Mouse (Mus musculus): ENCODE data around the gene Ccsap. TPM values are rescaled to one million over a fixed set of nuclear protein-coding genes. Genes with fewer than 3 reads are reported as not detected.
"Not testable (repeated sequence)": the region's sequence is repeated elsewhere in the genome, so short reads cannot be mapped to it uniquely, and the experiment has no call there.

Gene Ccsap
- polyA plus RNA-seq, 1 experiment from 2014 or later = 6.9 TPM

GRCm38 (mm10) chr8:123815325-123815724 is 44.7 kb downstream of the Ccsap start:
- no peak overlapping the region for H3K27ac ChIP-seq (replicated peaks; ENCODE audit: low read depth, low read length)
- DNase-seq (ENCODE audit: low spot score) (no peak), ATAC-seq (replicated peaks; ENCODE audit: insufficient number of reproducible peaks, low FRiP score, low TSS enrichment, low read depth) (no peak)
- 92% methylated on average over 11 of the region's 11 CpGs for WGBS
- no peaks in the 10 kb centered on the region; the same call in 1 of the 2 replicates for H3K36me3 ChIP-seq (replicated peaks; ENCODE audit: control insufficient read depth, insufficient read depth, low read depth, low read length)
- no peak overlapping the region for H3K9ac ChIP-seq (replicated peaks; ENCODE audit: low read length)
- H3K27me3 ChIP-seq (ENCODE audit: control insufficient read depth, insufficient read depth, low read length) = no peaks in the 10 kb centered on the region
- H3K4me3 ChIP-seq (ENCODE audit: low read depth, low read length) = no peak overlapping the region
- no peak overlapping the region for H3K4me2 ChIP-seq (ENCODE audit: low read depth, low read length)
- no peaks in the 10 kb centered on the region for H3K4me1 ChIP-seq (ENCODE audit: control insufficient read depth, insufficient read depth, low read length)
- no peaks in the 10 kb centered on the region for H3K9me3 ChIP-seq (replicated peaks; ENCODE audit: control insufficient read depth, low read length)

- Histone ChIP-seq H3K9me3 (replicated peaks; ENCODE audit: control insufficient read depth, low read length) (no peaks in the 10 kb centered on the region), H3K9ac (replicated peaks; ENCODE audit: low read length) (no peak overlapping the region), H3K4me3 (ENCODE audit: low read depth, low read length) (no peak overlapping the region), H3K27ac (replicated peaks; ENCODE audit: low read depth, low read length) (no peak overlapping the region), H3K4me1 (ENCODE audit: control insufficient read depth, insufficient read depth, low read length) (no peaks in the 10 kb centered on the region), H3K4me2 (ENCODE audit: low read depth, low read length) (no peak overlapping the region), H3K27me3 (ENCODE audit: control insufficient read depth, insufficient read depth, low read length) (no peaks in the 10 kb centered on the region), H3K36me3 (replicated peaks; ENCODE audit: control insufficient read depth, insufficient read depth, low read depth, low read length) (no peaks in the 10 kb centered on the region; the same call in 1 of the 2 replicates)
- DNase-seq (ENCODE audit: low spot score) (no peak), ATAC-seq (replicated peaks; ENCODE audit: insufficient number of reproducible peaks, low FRiP score, low TSS enrichment, low read depth) (no peak)
- WGBS = 80% methylated on average over 4 of the region's 4 CpGs
Measured at GRCm38 (mm10) chr8:123813892-123814266, 46.1 kb downstream of the Ccsap start.

- 79% methylated on average over 16 of the region's 16 CpGs for WGBS
- no peaks in the 10 kb centered on the region; the same call in 1 of the 2 replicates for H3K36me3 ChIP-seq (replicated peaks; ENCODE audit: control insufficient read depth, insufficient read depth, low read depth, low read length)
- no peak for ATAC-seq (replicated peaks; ENCODE audit: insufficient number of reproducible peaks, low FRiP score, low TSS enrichment, low read depth)
- H3K9ac ChIP-seq (replicated peaks; ENCODE audit: low read length) = no peak overlapping the region
- H3K4me3 ChIP-seq (ENCODE audit: low read depth, low read length) = no peak overlapping the region
- no peaks in the 10 kb centered on the region for H3K9me3 ChIP-seq (replicated peaks; ENCODE audit: control insufficient read depth, low read length)
- H3K27me3 ChIP-seq (ENCODE audit: control insufficient read depth, insufficient read depth, low read length) = no peaks in the 10 kb centered on the region
- DNase-seq (ENCODE audit: low spot score) = no peak
- no peak overlapping the region for H3K27ac ChIP-seq (replicated peaks; ENCODE audit: low read depth, low read length)
- no peak overlapping the region for H3K4me2 ChIP-seq (ENCODE audit: low read depth, low read length)
- H3K4me1 ChIP-seq (ENCODE audit: control insufficient read depth, insufficient read depth, low read length) = no peaks in the 10 kb centered on the region
Measured at GRCm38 (mm10) chr8:123813173-123813891, 46.7 kb downstream of the Ccsap start.

- H3K9ac ChIP-seq (replicated peaks; ENCODE audit: low read length) = no peak overlapping the region
- WGBS = 91% methylated on average over 5 of the region's 5 CpGs
- no peaks in the 10 kb centered on the region for H3K36me3 ChIP-seq (replicated peaks; ENCODE audit: control insufficient read depth, insufficient read depth, low read depth, low read length)
Measured at GRCm38 (mm10) chr8:123812227-123812626, 47.8 kb downstream of the Ccsap start.

GRCm38 (mm10) chr8:123809342-123809741 is 50.7 kb downstream of the Ccsap start:
- WGBS = 77% methylated on average over 4 of the region's 4 CpGs
- H3K27me3 ChIP-seq (ENCODE audit: control insufficient read depth, insufficient read depth, low read length); H3K4me2 ChIP-seq (ENCODE audit: low read depth, low read length); ATAC-seq (replicated peaks; ENCODE audit: insufficient number of reproducible peaks, low FRiP score, low TSS enrichment, low read depth); H3K27ac ChIP-seq (replicated peaks; ENCODE audit: low read depth, low read length); H3K4me1 ChIP-seq (ENCODE audit: control insufficient read depth, insufficient read depth, low read length); H3K36me3 ChIP-seq (replicated peaks; ENCODE audit: control insufficient read depth, insufficient read depth, low read depth, low read length); DNase-seq (ENCODE audit: low spot score); H3K9me3 ChIP-seq (replicated peaks; ENCODE audit: control insufficient read depth, low read length); H3K4me3 ChIP-seq (ENCODE audit: low read depth, low read length); H3K9ac ChIP-seq (replicated peaks; ENCODE audit: low read length): not testable (repeated sequence)

More at GRCm38 (mm10) chr8:123812227-123812626, 47.8 kb downstream of the Ccsap start:
- Histone ChIP-seq H3K27ac (replicated peaks; ENCODE audit: low read depth, low read length) (no peak overlapping the region), H3K4me3 (ENCODE audit: low read depth, low read length) (no peak overlapping the region), H3K4me1 (ENCODE audit: control insufficient read depth, insufficient read depth, low read length) (peaks cover 1% of the 10 kb centered on the region; the same call in 1 of the 2 replicates), H3K27me3 (ENCODE audit: control insufficient read depth, insufficient read depth, low read length) (no peaks in the 10 kb centered on the region), H3K9me3 (replicated peaks; ENCODE audit: control insufficient read depth, low read length) (no peaks in the 10 kb centered on the region), H3K4me2 (ENCODE audit: low read depth, low read length) (no peak overlapping the region)
- ATAC-seq (replicated peaks; ENCODE audit: insufficient number of reproducible peaks, low FRiP score, low TSS enrichment, low read depth) = no peak
- DNase-seq (ENCODE audit: low spot score) = no peak

- ATAC-seq (replicated peaks; ENCODE audit: insufficient number of reproducible peaks, low FRiP score, low TSS enrichment, low read depth) (no peak), DNase-seq (ENCODE audit: low spot score) (no peak)
- Histone ChIP-seq H3K27ac (replicated peaks; ENCODE audit: low read depth, low read length) (no peak overlapping the region), H3K27me3 (ENCODE audit: control insufficient read depth, insufficient read depth, low read length) (no peaks in the 10 kb centered on the region), H3K36me3 (replicated peaks; ENCODE audit: control insufficient read depth, insufficient read depth, low read depth, low read length) (no peaks in the 10 kb centered on the region), H3K9ac (replicated peaks; ENCODE audit: low read length) (no peak overlapping the region), H3K4me3 (ENCODE audit: low read depth, low read length) (no peak overlapping the region), H3K4me2 (ENCODE audit: low read depth, low read length) (no peak overlapping the region), H3K9me3 (replicated peaks; ENCODE audit: control insufficient read depth, low read length) (no peaks in the 10 kb centered on the region), H3K4me1 (ENCODE audit: control insufficient read depth, insufficient read depth, low read length) (peaks cover 4% of the 10 kb centered on the region)
- WGBS = 76% methylated on average over 7 of the region's 7 CpGs
Measured at GRCm38 (mm10) chr8:123808671-123809070, 51.3 kb downstream of the Ccsap start.

- peaks cover 4% of the 10 kb centered on the region for H3K4me1 ChIP-seq (ENCODE audit: control insufficient read depth, insufficient read depth, low read length)
- no peaks in the 10 kb centered on the region for H3K9me3 ChIP-seq (replicated peaks; ENCODE audit: control insufficient read depth, low read length)
- H3K27ac ChIP-seq (replicated peaks; ENCODE audit: low read depth, low read length) = no peak overlapping the region
- ATAC-seq (replicated peaks; ENCODE audit: insufficient number of reproducible peaks, low FRiP score, low TSS enrichment, low read depth) (no peak), DNase-seq (ENCODE audit: low spot score) (no peak)
- no peak overlapping the region for H3K9ac ChIP-seq (replicated peaks; ENCODE audit: low read length)
- H3K27me3 ChIP-seq (ENCODE audit: control insufficient read depth, insufficient read depth, low read length) = no peaks in the 10 kb centered on the region
- 68% methylated on average over 6 of the region's 6 CpGs for WGBS
- no peak overlapping the region; the same call in 1 of the 2 replicates for H3K4me2 ChIP-seq (ENCODE audit: low read depth, low read length)
- H3K4me3 ChIP-seq (ENCODE audit: low read depth, low read length) = no peak overlapping the region
- H3K36me3 ChIP-seq (replicated peaks; ENCODE audit: control insufficient read depth, insufficient read depth, low read depth, low read length) = no peaks in the 10 kb centered on the region
Measured at GRCm38 (mm10) chr8:123807852-123808573, 52.0 kb downstream of the Ccsap start.

- Histone ChIP-seq H3K9me3 (replicated peaks; ENCODE audit: control insufficient read depth, low read length) (no peaks in the 10 kb centered on the region), H3K27ac (replicated peaks; ENCODE audit: low read depth, low read length) (no peak overlapping the region), H3K27me3 (ENCODE audit: control insufficient read depth, insufficient read depth, low read length) (no peaks in the 10 kb centered on the region), H3K9ac (replicated peaks; ENCODE audit: low read length) (peak overlapping the region; percentile 39), H3K4me2 (ENCODE audit: low read depth, low read length) (peak overlapping the region; percentile 86), H3K36me3 (replicated peaks; ENCODE audit: control insufficient read depth, insufficient read depth, low read depth, low read length) (no peaks in the 10 kb centered on the region), H3K4me1 (ENCODE audit: control insufficient read depth, insufficient read depth, low read length) (peaks cover 4% of the 10 kb centered on the region), H3K4me3 (ENCODE audit: low read depth, low read length) (peak overlapping the region; percentile 65)
- DNase-seq (ENCODE audit: low spot score) (no peak), ATAC-seq (replicated peaks; ENCODE audit: insufficient number of reproducible peaks, low FRiP score, low TSS enrichment, low read depth) (peak; percentile 35)
- WGBS = 9% methylated on average over 14 of the region's 14 CpGs
Measured at GRCm38 (mm10) chr8:123807024-123807431, 53.0 kb downstream of the Ccsap start.
